Mouse (Mus musculus) brown adipose tissue, adult 24 weeks (tissue): ENCODE data around the gene B830017H08Rik. TPM values are rescaled to one million over a fixed set of nuclear protein-coding genes. Genes with fewer than 3 reads are reported as not detected.

Source experiments
- H3K27ac ChIP-seq: fragments of 200-500 bp; replicated peaks from 2 replicates; pipeline ENCODE4 v1.5.1; 2012; ENCODE audit warnings: low read depth, mild to moderate bottlenecking, low read length
- H3K4me1 ChIP-seq: fragments of 200-500 bp; 2 replicates; pipeline ENCODE4 v1.6.1; 2012; ENCODE audit warnings: low read length, mixed read lengths; ENCODE audit not compliant: control insufficient read depth, insufficient read depth, insufficient read length
- H3K4me3 ChIP-seq: fragments of 200-500 bp; 2 replicates; pipeline ENCODE4 v1.5.1; 2012; ENCODE audit warnings: low read depth, mild to moderate bottlenecking, low read length, moderate library complexity; ENCODE audit not compliant: insufficient read depth
- polyA plus RNA-seq: library from polyadenylated mRNA; stranded (reverse); fragments of >200 nt; gene quantifications from 2 replicates; pipeline ENCODE4 v1.2.4, GENCODE M21; 2012; ENCODE audit not compliant: missing spikeins, insufficient read depth, insufficient read length

Gene B830017H08Rik
- polyA plus RNA-seq, 1 experiment, result not detected

DNA sequence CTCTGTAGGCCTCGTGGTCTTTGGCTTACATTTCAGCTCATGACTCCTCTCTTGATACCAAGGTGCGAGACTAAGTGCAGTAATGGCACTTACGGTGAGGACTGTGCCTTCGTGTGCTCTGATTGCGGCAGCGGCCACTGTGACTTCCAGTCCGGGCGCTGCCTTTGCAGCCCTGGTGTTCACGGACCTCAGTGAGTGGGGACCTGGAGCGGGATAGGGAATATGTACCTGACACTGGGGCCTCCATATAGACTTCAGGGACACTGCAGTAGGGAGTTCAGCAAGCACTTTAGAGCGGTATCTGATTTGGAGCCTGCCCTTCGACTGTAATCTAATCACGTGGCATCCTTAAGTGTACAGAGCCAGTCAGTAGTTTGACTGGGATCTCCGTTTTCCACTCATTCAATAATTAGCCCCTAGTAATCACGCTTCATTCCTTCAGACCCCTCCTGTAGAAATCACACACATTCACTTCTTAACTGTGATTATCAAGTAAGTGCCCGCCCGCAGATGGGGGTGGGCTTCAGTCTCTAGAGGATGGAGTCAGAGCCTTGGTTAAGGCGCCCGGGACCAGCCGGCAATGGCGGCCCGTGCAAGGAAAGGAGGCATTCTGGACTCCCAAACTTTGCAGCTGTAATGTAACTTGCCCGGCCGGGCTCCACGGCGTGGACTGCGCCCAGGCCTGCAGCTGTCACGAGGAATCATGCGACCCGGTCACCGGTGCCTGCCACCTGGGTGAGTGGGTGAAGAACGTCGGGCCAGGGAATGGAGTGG lies 29.1 kb upstream of the B830017H08Rik start:
- H3K27ac ChIP-seq, result no peak overlapping the region
- no peaks in the 10 kb centered on the region; the same call in 1 of the 2 replicates for H3K4me1 ChIP-seq

DNA sequence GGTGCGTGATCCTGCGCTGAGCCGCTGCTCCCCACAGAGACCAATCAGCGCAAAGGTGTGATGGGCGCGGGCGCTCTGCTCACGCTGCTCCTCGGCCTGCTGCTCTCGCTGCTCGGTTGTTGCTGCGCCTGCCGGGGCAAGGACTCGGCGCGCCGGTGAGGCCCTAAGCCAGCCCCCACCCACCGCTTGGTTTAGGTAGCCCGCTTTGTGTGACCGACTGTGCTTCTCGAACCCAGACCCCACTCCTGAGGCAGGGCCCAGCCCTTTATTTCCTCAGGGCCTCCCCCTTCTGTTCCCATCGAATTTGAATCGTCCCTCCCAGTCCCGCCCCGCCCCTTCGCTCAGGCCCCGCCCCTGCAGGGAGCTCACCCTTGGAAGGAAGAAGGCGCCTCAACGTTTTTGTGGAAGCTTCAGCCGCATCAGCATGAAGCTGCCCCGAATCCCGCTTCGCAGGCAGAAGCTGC lies 28.4 kb upstream of the B830017H08Rik start:
- H3K4me3 ChIP-seq, result peak overlapping the region; percentile 30; the same call in 1 of the 2 replicates

More for the DNA sequence above, 29.1 kb upstream of the B830017H08Rik start:
- peak overlapping the region; percentile 41 for H3K4me3 ChIP-seq

DNA sequence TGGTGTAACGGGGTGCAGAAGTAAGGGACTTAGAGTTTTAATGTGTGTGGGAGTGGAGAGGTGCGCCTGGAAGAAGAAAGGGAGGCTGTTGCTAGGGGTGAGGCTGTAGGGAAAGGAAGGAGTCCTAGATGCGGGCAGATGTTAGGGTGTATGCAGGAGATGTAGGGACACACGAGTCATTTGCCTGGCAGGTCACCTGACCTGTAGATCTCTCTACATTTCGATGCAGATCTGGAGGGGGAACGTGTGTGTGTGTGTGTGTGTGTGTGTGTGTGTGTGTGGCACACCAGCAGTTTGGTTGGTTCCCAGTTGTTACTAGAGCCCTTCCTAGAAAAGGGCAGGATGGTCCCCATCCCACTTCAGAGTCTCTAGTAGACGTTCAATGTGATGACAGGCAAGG lies 27.9 kb upstream of the B830017H08Rik start:
- H3K4me3 ChIP-seq, result no peak overlapping the region
- no peak overlapping the region for H3K27ac ChIP-seq
- H3K4me1 ChIP-seq, result no peaks in the 10 kb centered on the region; the same call in 1 of the 2 replicates

More for the DNA sequence above, 28.4 kb upstream of the B830017H08Rik start:
- H3K4me1 ChIP-seq, result no peaks in the 10 kb centered on the region; the same call in 1 of the 2 replicates
- H3K27ac ChIP-seq, result no peak overlapping the region

DNA sequence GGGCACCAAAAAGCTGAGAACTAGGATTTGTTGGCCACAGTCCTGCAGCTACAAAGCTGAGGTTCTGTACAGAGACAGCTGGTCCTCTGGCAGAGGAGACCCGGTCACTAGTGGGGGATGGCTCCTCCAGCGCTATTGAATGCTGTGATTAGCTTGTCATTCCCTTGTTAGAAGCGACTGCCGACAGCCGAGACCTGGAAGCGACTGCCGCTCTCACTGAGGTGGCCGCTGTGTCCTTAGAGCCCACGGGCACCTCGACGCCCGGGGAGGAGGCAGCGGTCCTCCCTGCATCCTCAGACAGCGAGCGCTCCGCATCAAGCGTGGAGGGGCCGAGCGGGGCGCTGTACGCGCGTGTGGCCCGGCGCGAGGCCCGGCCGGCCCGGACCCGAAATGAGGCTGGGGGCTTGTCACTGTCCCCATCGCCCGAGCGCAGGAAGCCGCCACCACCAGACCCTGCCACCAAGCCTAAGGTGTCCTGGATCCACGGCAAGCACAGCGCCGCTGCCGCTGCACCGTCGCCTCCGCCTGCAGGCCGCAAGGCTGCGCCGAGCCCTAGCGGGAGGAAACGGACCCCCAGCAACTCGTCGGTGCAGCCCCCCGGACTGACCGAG lies 26.2 kb upstream of the B830017H08Rik start:
- H3K27ac ChIP-seq, result no peak overlapping the region
- H3K4me3 ChIP-seq, result peak overlapping the region; percentile 76
- H3K4me1 ChIP-seq, result no peaks in the 10 kb centered on the region; the same call in 1 of the 2 replicates

DNA sequence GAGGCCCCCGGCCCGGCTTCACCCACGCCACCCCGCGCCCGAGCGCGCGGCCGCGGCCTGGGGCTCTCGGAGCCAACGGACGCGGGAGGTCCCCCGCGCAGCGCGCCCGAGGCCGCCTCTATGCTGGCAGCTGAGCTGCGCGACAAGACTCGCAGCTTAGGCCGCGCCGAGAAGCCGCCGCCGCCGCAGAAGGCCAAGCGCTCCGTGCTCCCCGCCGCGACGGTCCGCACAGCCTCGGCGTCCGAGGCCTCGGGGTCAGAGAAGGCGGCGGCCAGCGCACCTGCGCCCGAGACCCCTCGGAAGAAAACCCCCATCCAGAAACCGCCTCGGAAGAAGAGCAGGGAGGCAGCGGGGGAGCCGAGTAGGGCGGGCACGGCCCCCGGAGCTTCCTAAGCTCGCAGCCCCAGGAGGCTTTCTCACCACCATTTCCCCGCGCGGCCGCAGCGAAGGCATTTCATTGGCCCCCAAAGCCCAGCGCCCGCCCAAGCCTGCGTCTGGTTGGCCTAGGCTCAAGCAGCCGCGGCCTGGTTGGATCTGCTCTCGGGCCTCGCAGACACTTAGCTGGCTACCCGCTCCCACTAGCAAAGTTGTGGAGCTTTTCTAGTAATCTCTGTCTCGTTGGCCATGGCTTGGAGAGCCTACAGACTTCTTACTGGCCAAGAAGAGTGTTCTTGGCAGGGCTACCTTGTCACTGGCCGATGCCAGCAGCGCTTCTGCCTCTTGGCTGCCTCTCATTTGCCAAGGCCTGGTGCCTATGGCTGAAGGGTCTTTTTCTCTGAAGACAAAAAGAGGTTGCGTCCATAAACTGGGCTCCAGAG lies 25.5 kb upstream of the B830017H08Rik start:
- Histone ChIP-seq H3K27ac (no peak overlapping the region), H3K4me1 (no peaks in the 10 kb centered on the region; the same call in 1 of the 2 replicates), H3K4me3 (peak overlapping the region; percentile 76)

DNA sequence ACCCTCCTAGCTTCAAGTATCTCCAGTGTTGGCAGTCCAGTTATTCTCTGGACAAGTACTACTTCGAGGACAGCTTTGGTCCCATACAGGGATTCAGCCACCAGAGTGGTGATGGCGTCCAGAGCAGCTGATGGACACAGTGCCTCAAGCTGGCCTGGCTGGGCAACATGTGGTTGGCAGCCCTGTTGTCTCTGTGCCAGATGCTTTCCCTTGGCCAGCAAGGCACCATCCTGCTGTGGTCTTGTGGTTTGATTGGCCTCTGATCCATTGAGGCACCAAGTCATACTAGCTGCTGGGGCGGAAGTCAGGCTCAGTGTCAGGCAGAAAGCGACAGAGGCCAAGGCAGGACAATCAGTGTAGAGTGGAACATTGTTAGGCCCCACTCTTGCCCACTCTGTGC lies 23.8 kb upstream of the B830017H08Rik start:
- H3K4me1 ChIP-seq, result no peaks in the 10 kb centered on the region
- no peak overlapping the region for H3K4me3 ChIP-seq
- H3K27ac ChIP-seq, result no peak overlapping the region

DNA sequence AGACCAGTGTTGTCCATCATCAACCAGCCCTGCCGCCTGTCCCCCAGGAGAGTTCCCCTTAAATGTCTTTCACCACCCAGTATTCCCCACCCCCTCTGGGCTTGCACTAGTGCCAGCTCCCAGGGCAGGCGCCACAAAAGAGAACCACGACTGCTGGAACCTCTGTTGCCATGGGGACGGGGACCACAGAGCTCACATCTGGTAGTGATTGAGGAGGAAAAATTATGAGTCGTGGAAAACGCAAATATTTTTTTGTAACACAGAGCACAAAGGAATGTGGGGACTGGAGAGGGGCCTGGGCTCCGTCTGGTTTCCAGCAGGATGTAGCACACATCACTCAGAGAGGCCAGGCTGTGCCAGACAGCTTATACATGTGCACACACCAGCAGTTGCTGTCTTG lies 23.2 kb upstream of the B830017H08Rik start:
- Histone ChIP-seq H3K27ac (no peak overlapping the region), H3K4me3 (no peak overlapping the region), H3K4me1 (no peaks in the 10 kb centered on the region)

DNA sequence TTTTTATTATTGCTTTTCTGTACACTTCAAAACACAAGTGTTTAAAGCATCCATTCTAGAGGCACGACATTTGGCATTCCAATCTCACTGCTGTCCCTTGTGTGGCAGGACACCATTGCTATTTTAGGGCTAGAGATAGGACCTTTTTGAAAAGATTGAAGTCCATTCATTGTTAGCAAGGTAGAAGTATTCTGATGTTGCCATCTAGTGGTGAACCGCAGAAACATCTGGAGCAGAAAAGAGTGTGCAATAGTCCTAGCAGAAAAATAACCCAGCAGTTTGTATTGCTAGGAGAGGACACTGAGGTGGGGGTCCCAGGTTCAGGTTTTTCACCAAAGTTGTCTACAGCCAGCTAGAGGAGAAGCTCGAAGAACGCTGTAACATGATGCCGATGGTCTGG lies 20.8 kb upstream of the B830017H08Rik start:
- no peak overlapping the region for H3K27ac ChIP-seq
- H3K4me1 ChIP-seq, result no peaks in the 10 kb centered on the region
- H3K4me3 ChIP-seq, result no peak overlapping the region

DNA sequence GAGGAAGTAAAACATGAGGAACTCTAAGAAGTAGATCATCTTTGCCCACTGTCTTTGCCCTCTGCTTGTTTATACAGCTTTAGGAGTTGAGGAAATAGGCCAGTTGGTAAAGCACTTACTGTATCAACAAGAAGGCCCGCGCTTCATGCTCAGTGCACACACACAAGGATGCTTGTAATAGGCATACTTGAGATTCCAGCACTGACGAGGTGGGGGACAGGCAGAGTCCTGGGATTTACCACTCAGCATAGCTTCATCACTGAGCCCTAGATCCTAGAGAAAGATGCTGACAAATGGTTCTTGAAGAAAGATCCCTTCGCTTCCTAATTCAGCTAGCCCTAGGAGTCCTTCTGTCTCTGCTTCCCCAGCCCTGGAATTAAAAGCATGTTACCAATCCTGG lies 19.7 kb upstream of the B830017H08Rik start:
- Histone ChIP-seq H3K27ac (no peak overlapping the region), H3K4me1 (no peaks in the 10 kb centered on the region), H3K4me3 (no peak overlapping the region)

DNA sequence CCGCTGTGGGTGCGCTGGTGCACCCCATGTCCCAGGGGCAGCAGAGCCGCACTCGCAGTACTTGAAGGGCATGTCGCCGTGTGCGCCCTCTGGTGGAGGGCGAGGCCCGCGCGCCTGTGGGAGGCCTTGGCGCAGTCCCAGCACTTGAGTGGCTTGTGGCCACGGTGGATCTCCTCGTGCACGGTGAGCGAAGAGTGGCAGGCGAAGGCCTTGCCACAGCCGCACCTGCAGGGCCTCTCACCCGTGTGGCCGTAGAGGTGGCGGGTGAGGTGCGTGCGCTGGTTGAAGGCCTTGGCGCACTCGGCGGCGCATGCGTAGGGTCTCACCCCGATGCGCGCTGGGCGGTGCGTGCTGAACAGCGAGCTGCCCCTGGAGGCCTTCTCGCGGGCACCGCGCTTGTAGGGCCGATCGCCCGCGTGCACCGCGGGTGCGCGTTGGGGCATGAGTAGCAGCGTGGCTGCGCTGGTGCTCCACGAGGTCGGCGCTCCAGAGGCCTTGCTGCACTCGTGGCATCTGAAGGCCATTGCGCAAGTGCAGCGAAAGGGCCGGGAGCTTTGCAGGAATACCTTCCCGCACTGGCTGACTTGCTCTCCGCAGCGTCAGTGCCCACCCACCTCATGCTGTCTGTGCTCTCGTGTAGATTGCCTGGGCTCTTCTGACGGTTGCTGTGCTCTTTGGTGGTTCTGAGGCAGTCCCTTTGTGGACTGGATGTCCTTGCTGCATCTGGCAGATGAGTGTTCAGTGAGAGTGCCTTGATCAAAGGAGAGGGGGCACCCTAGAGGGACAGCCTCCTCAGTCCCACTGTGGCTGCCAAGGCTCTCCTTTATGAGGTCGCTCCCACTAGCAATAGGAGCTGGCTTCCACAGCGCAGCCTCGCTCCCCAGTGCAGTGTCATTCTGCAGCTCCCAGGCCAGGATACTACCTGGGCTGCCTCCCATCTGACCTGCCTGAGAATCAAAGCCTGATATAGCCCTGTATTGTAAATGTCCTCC lies 17.2 kb upstream of the B830017H08Rik start:
- peak overlapping the region; percentile 40 for H3K4me3 ChIP-seq
- H3K4me1 ChIP-seq, result no peaks in the 10 kb centered on the region
- H3K27ac ChIP-seq, result no peak overlapping the region

DNA sequence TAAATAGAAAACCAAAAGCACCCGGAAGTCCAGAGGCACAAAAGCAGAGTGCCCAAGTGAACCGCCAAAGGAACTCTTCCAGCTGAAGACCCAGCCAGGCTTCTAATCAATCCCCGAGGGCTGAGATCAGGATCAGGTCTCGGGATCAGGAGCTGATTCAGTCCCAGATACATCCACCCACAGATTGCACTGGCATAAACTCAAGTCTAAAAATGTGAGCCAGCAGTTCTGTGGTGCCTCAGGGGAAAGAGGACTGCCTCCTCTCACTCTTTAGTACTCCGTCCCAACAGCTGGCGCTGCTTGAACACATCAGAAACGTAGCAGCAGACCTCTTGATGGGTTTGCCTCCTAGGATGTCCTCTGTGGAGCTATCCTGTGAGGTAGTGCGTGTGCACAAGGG lies 16.4 kb upstream of the B830017H08Rik start:
- H3K4me3 ChIP-seq, result no peak overlapping the region

DNA sequence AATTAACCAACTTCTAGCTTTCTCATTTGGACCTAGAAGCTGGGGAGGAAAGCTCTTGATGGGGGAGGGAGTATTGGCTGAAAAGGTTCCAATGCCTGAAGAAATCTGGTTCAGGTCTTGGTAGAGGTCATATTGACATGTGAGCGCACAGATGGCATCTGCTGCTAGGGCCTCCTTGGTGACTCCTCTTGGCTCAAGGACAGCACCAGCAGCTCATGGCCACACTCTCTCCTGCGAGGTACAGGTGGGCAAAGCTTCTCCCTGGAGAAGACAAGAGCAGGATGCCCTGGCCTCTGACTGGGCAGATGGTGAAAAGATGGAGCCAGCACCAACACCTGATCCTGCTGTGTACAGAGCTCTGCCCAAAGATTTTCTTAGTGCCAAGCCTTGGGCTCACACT lies 6.4 kb upstream of the B830017H08Rik start:
- Histone ChIP-seq H3K4me1 (no peaks in the 10 kb centered on the region), H3K27ac (no peak overlapping the region), H3K4me3 (no peak overlapping the region)

More for the DNA sequence above, 16.4 kb upstream of the B830017H08Rik start:
- no peaks in the 10 kb centered on the region for H3K4me1 ChIP-seq
- no peak overlapping the region for H3K27ac ChIP-seq

DNA sequence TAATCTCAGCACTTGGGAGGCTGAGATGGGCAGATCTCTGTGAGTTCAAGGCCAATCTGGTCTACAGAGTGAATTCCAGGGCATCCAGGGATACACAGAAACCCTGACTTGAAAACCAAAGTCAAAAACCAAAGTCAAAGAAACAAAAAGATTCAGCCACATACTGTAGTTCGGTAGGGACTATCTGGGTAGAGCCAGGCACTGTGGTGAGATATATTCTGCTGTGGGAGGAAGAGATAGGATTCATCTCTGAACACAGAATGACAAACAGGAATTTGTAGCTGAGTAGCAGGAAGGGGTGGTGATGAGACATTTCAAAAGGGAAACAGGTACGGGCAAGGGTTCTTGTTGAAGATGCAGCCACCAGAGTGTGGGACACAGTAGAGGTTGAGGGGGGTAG lies 4.7 kb upstream of the B830017H08Rik start:
- H3K4me3 ChIP-seq, result no peak overlapping the region
- no peak overlapping the region for H3K27ac ChIP-seq
- no peaks in the 10 kb centered on the region for H3K4me1 ChIP-seq

DNA sequence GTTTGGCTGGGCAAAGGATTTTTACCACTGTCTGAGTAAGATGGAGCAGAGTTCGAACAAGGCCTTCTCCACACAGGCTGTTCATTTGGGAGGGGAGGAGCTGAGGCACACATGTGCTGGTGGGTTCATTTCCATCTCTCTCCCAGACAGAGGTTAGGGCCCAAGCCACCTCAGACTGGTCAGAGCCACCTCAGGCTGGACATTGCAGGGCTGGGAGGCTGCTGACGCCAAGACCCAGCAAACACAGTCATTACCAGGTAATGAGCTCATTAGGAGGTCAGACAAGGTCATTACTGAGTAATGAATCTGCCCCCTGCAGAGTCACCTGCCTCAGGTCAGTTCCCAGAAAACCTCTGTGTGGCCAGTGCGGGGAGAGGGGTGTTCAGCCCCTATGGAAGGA lies 4.1 kb upstream of the B830017H08Rik start:
- Histone ChIP-seq H3K4me3 (no peak overlapping the region), H3K27ac (no peak overlapping the region)

More for the DNA sequence above, 4.1 kb upstream of the B830017H08Rik start:
- no peaks in the 10 kb centered on the region for H3K4me1 ChIP-seq
